Mouse (Mus musculus): ENCODE data around the gene Rerg. TPM values are rescaled to one million over a fixed set of nuclear protein-coding genes. Genes with fewer than 3 reads are reported as not detected.

The Rerg gene
- 2.9 and 3.8 TPM in 2 replicates for polyA plus RNA-seq (2012; rRNA removed)

GRCm38 (mm10) chr6:137170226-137170625 is at the start of gene Rerg:
Rerg (minus strand) TSS chr6:137170497.
- WGBS, result 73% methylated on average over 5 of the region's 5 CpGs
- no peak for DNase-seq (ENCODE audit: low read depth, low spot score)

GRCm38 (mm10) chr6:137217841-137218463 is 47.7 kb upstream of the Rerg start:
- no peak for DNase-seq (ENCODE audit: low read depth, low spot score)
- 82% methylated on average over 8 of the region's 8 CpGs for WGBS

- whole genome bisulfite sequencing, result 17% methylated on average over 2 of the region's 2 CpGs
- no peak for DNase-seq (ENCODE audit: low read depth, low spot score)
Observed at GRCm38 (mm10) chr6:137211441-137211840, 41.1 kb upstream of the Rerg start.

GRCm38 (mm10) chr6:137210991-137211390 is 40.7 kb upstream of the Rerg start:
- 82% methylated on average over 10 of the region's 10 CpGs for WGBS
- no peak for DNase-seq (ENCODE audit: low read depth, low spot score)

GRCm38 (mm10) chr6:137209992-137210391 is 39.7 kb upstream of the Rerg start:
- WGBS, result 43% methylated on average over 8 of the region's 8 CpGs
- no peak for DNase-seq (ENCODE audit: low read depth, low spot score)

- DNase-seq (ENCODE audit: low read depth, low spot score), result no peak
- 96% methylated on average over 6 of the region's 6 CpGs for WGBS
Observed at GRCm38 (mm10) chr6:137207126-137207525, 36.8 kb upstream of the Rerg start.

- 52% methylated on average over 11 of the region's 11 CpGs for WGBS
- no peak for DNase-seq (ENCODE audit: low read depth, low spot score)
Observed at GRCm38 (mm10) chr6:137205662-137206400, 35.5 kb upstream of the Rerg start.

- no peak for DNase-seq (ENCODE audit: low read depth, low spot score)
- WGBS, result 84% methylated on average over 4 of the region's 4 CpGs
Observed at GRCm38 (mm10) chr6:137202661-137203060, 32.4 kb upstream of the Rerg start.

GRCm38 (mm10) chr6:137201578-137201977 is 31.3 kb upstream of the Rerg start:
- no peak for DNase-seq (ENCODE audit: low read depth, low spot score)
- WGBS, result 56% methylated on average over 7 of the region's 7 CpGs

- DNase-seq (ENCODE audit: low read depth, low spot score), result no peak
- WGBS, result 84% methylated on average over 3 of the region's 3 CpGs
Observed at GRCm38 (mm10) chr6:137201166-137201565, 30.9 kb upstream of the Rerg start.

- peak; percentile 25 for DNase-seq (ENCODE audit: low read depth, low spot score)
- 14% methylated on average over 6 of the region's 6 CpGs for WGBS
Observed at GRCm38 (mm10) chr6:137192063-137192462, 21.8 kb upstream of the Rerg start.

- WGBS, result 85% methylated on average over 11 of the region's 11 CpGs
- no peak for DNase-seq (ENCODE audit: low read depth, low spot score)
Observed at GRCm38 (mm10) chr6:137191026-137191425, 20.7 kb upstream of the Rerg start.

GRCm38 (mm10) chr6:137190577-137190976 is 20.3 kb upstream of the Rerg start:
- no peak for DNase-seq (ENCODE audit: low read depth, low spot score)
- WGBS, result 89% methylated on average over 6 of the region's 6 CpGs

GRCm38 (mm10) chr6:137188375-137188926 is 18.2 kb upstream of the Rerg start:
- 44% methylated on average over 10 of the region's 11 CpGs for WGBS
- DNase-seq (ENCODE audit: low read depth, low spot score), result no peak

GRCm38 (mm10) chr6:137187426-137187825 is 17.1 kb upstream of the Rerg start:
- DNase-seq (ENCODE audit: low read depth, low spot score), result no peak
- 66% methylated on average over 3 of the region's 3 CpGs for WGBS

- no peak for DNase-seq (ENCODE audit: low read depth, low spot score)
- 83% methylated on average over 6 of the region's 6 CpGs for WGBS
Observed at GRCm38 (mm10) chr6:137180636-137181035, 10.3 kb upstream of the Rerg start.

GRCm38 (mm10) chr6:137180115-137180514 is 9.8 kb upstream of the Rerg start:
- 48% methylated on average over 8 of the region's 8 CpGs for WGBS
- no peak for DNase-seq (ENCODE audit: low read depth, low spot score)

- whole genome bisulfite sequencing, result 53% methylated on average over 3 of the region's 3 CpGs
Observed at GRCm38 (mm10) chr6:137179026-137179425, 8.7 kb upstream of the Rerg start.

GRCm38 (mm10) chr6:137170646-137171045 is 349 bp upstream of the Rerg start:
- DNase-seq (ENCODE audit: low read depth, low spot score), result no peak
- WGBS, result 67% methylated on average over 7 of the region's 7 CpGs

More at GRCm38 (mm10) chr6:137179026-137179425, 8.7 kb upstream of the Rerg start:
- no peak for DNase-seq (ENCODE audit: low read depth, low spot score)

GRCm38 (mm10) chr6:137169171-137169968 is 927 bp downstream of the Rerg start:
- DNase-seq (ENCODE audit: low read depth, low spot score), result peak; percentile 51
- WGBS, result 2% methylated on average over 53 of the region's 53 CpGs
